Mouse (Mus musculus) small intestine, adult 2 months (tissue): ENCODE measurements around the gene Gm10392.

Experiments
- CTCF ChIP-seq: fragments of 200-500 bp; IDR thresholded peaks from 2 replicates; pipeline ENCODE4 v1.5.1; 2012; ENCODE audit warnings: low read depth, mild to moderate bottlenecking, control low read depth, inconsistent platforms, low read length, moderate library complexity, mixed read lengths; ENCODE audit not compliant: insufficient replicate concordance, insufficient read length; ENCODE audit errors: extremely low read depth
- POLR2A ChIP-seq: fragments of 200-500 bp; IDR thresholded peaks from 2 replicates; pipeline ENCODE4 v1.6.1; 2012; ENCODE audit warnings: low read depth, mild to moderate bottlenecking, control low read depth, inconsistent platforms, low read length, moderate library complexity

DNA sequence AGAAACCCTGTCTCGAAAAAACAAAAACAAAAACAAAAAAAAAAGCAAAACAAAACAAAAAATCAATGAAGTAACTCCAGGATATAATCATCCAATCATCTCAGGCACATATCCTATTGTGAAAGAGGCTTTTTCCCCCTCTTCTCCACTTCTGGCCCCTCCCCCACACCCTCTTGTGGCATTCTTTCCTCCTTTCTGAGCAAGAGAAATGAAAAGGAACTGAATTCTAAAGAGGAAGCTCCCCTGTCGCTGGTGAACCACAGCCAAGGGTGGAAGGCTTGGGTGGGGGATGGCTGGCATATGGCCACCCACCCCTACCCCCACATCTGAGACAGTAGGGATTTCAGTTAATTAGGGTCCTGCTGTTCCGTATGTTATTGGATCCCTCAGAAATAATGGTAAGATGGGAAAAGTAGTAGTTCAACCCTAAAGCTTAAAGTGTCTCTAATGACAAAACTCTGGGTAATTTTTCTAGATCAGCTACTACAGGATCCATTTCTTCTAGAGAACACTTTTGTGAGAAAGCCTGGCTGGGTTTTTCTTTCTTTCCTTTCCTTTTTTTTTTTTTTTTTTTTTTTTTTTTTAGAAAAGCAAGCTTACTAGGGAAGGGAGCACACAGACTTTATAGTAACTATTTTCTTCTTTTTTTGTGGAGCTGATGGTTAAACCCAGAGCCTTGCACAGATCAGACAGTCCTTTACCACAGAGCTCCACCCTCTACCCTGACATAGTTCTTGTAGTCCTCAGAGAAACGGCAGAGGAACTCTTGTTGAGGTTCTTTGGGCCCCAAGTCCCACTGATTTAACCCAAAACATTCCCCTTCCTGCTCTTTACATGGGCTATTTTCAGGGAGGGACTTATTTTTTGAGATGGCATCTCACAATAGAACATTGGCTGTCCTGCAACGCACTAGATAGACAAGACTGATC, 1.9 kb upstream of the Gm10392 start:
- TF ChIP-seq CTCF (no peak), POLR2A (no peak)
